Mouse (Mus musculus) testis, postnatal 10 days (tissue): ENCODE measurements around the gene Capn3.
A peak's percentile ranks its signal among the peaks of the same experiment; 100 is the strongest.

Experiments
- DNase-seq: peaks from one replicate; pipeline ENCODE4 v3.0.0; 2021; ENCODE audit warnings: low spot score

The Capn3 gene

GRCm38 (mm10) chr2:120482506-120483389 lies 26.9 kb downstream of the Capn3 start:
- DNase-seq, result no peak

GRCm38 (mm10) chr2:120484241-120484640 lies 28.4 kb downstream of the Capn3 start:
- no peak for DNase-seq

GRCm38 (mm10) chr2:120493254-120493653 lies 37.4 kb downstream of the Capn3 start:
- DNase-seq, result no peak

- no peak for DNase-seq
Observed at GRCm38 (mm10) chr2:120496511-120496910, 40.7 kb downstream of the Capn3 start.

GRCm38 (mm10) chr2:120499971-120500471 lies 44.2 kb downstream of the Capn3 start:
- no peak for DNase-seq

- no peak for DNase-seq
Observed at GRCm38 (mm10) chr2:120501136-120501918, 45.5 kb downstream of the Capn3 start.

- no peak for DNase-seq
Observed at GRCm38 (mm10) chr2:120501931-120502604, 46.2 kb downstream of the Capn3 start.

GRCm38 (mm10) chr2:120502605-120502990 lies 46.8 kb downstream of the Capn3 start:
- DNase-seq, result peak; percentile 68

- DNase-seq, result no peak
Observed at GRCm38 (mm10) chr2:120503094-120503493, 47.3 kb downstream of the Capn3 start.

GRCm38 (mm10) chr2:120503992-120504391 lies 48.2 kb downstream of the Capn3 start:
- DNase-seq, result no peak

GRCm38 (mm10) chr2:120514181-120514580 lies 58.4 kb downstream of the Capn3 start:
- no peak for DNase-seq

GRCm38 (mm10) chr2:120518547-120519210 lies 62.9 kb downstream of the Capn3 start:
- DNase-seq, result no peak

- DNase-seq, result no peak
Observed at GRCm38 (mm10) chr2:120526771-120527170, 71.0 kb downstream of the Capn3 start.

GRCm38 (mm10) chr2:120529531-120529930 lies 73.7 kb downstream of the Capn3 start:
- no peak for DNase-seq

- no peak for DNase-seq
Observed at GRCm38 (mm10) chr2:120531223-120531622, 75.4 kb downstream of the Capn3 start.

- DNase-seq, result no peak
Observed at GRCm38 (mm10) chr2:120539333-120539732, 83.5 kb downstream of the Capn3 start.

- DNase-seq, result peak; percentile 71
Observed at GRCm38 (mm10) chr2:120539778-120540208, 84.0 kb downstream of the Capn3 start.

GRCm38 (mm10) chr2:120544732-120545131 lies 88.9 kb downstream of the Capn3 start:
- DNase-seq, result no peak
